ENCODE assay signal across 18 mouse cellular contexts in genomic region chr15:91338350-91338749, GRCm38 (mm10).
DNase-seq lines count a peak whose midpoint lies in the region; ATAC-seq and TF ChIP-seq lines count a peak whose summit lies in the region.
"Had no signal": no experiment of that assay in that cellular context is flagged by ENCODE, and none has a peak within 500 bp of the region (broad histone marks: within the 10 kb centered on the region; RNA-seq: fewer than 3 reads in every experiment).

No protein-coding gene starts in this region.

- H3K9me3 ChIP-seq in heart, embryonic 11.5 days (replicated peaks; ENCODE audit: control insufficient read depth, low read length), result no peaks in the 10 kb centered on the region
- no peaks in the 10 kb centered on the region for H3K9me3 ChIP-seq in E14TG2a.4 (ENCODE audit: low read length)
- H3K9me3 ChIP-seq: limb, embryonic 13.5 days; midbrain, embryonic 13.5 days had no signal

- WGBS in heart, adult 2 months, result 96% methylated on average over 1 of the region's 1 CpGs
- 74% methylated on average over 1 of the region's 1 CpGs for WGBS in heart, embryonic 11.5 days (ENCODE audit: insufficient replicate concordance)

- H3K4me2 ChIP-seq in heart, embryonic 11.5 days, result no peak overlapping the region
- H3K4me2 ChIP-seq: limb, embryonic 13.5 days; midbrain, embryonic 13.5 days had no signal

- intact Hi-C loops in heart, adult 2 months (cut with DNase I), result no loop called here
- intact Hi-C loops in left cerebral cortex, adult 2 months (cut with DNase I), result no loop called here
- intact Hi-C loops in left cerebral cortex, postnatal 25 days (cut with DNase I), result no loop called here

- TF ChIP-seq CTCF in heart, adult 2 months (IDR thresholded peaks at IDR 0.05), result peak; percentile 45
- TF ChIP-seq CTCF in left cerebral cortex, adult 2 months (IDR thresholded peaks at IDR 0.05), result peak; percentile 35
- TF ChIP-seq CTCF in E14TG2a.4 (conservative IDR thresholded peaks at IDR 0.05; ENCODE audit: low read length), result peak; percentile 24; the same call in 1 of the 2 replicates

- H3K4me3 ChIP-seq in heart, adult 2 months, result no peak overlapping the region
- no peak overlapping the region for H3K4me3 ChIP-seq in heart, embryonic 11.5 days (ENCODE audit: low read depth, low read length)
- no peak overlapping the region for H3K4me3 ChIP-seq in left cerebral cortex, adult 2 months
- no peak overlapping the region for H3K4me3 ChIP-seq in E14TG2a.4 (replicated peaks; ENCODE audit: low read length)
- H3K4me3 ChIP-seq: erythroblast, embryonic 14.5 days; limb, embryonic 13.5 days; midbrain, embryonic 13.5 days had no signal

- no peak overlapping the region for H3K9ac ChIP-seq in heart, adult 2 months (ENCODE audit: low read depth, low read length)
- no peak overlapping the region for H3K9ac ChIP-seq in heart, embryonic 11.5 days (ENCODE audit: low read depth, low read length)
- H3K9ac ChIP-seq: limb, embryonic 13.5 days; midbrain, embryonic 13.5 days had no signal

- TF ChIP-seq POLR2A in heart, adult 2 months (IDR thresholded peaks at IDR 0.05; ENCODE audit: insufficient read depth, low read depth, low read length), result no peak

- H3K36me3 ChIP-seq in heart, adult 2 months (ENCODE audit: control insufficient read depth, insufficient read depth, low read length), result no peaks in the 10 kb centered on the region
- no peaks in the 10 kb centered on the region for H3K36me3 ChIP-seq in heart, embryonic 11.5 days (ENCODE audit: control insufficient read depth, insufficient read depth, low read length)
- H3K36me3 ChIP-seq in E14TG2a.4 (ENCODE audit: insufficient read depth, low read length), result no peaks in the 10 kb centered on the region
- H3K36me3 ChIP-seq: limb, embryonic 13.5 days; midbrain, embryonic 13.5 days had no signal

- no peaks in the 10 kb centered on the region for H3K27me3 ChIP-seq in heart, adult 2 months (ENCODE audit: control insufficient read depth, insufficient read depth, low read length)
- no peaks in the 10 kb centered on the region for H3K27me3 ChIP-seq in heart, embryonic 11.5 days (ENCODE audit: control insufficient read depth, insufficient read depth, low read length)
- H3K27me3 ChIP-seq in E14TG2a.4 (ENCODE audit: insufficient read depth, low read length), result no peaks in the 10 kb centered on the region
- H3K27me3 ChIP-seq: limb, embryonic 13.5 days; midbrain, embryonic 13.5 days had no signal

- no peak for DNase-seq in heart, adult 2 months
- DNase-seq in left cerebral cortex, adult 2 months (ENCODE audit: extremely low spot score in 1 of 2, low spot score in 2 of 2), result no peak
- no peak for DNase-seq in left cerebral cortex, postnatal 25 days (ENCODE audit: low spot score in 2 of 2)
- DNase-seq in R1 (ENCODE audit: low read depth, low spot score), result peak; percentile 32
- no peak for DNase-seq in right cerebral cortex, postnatal 25 days
- no peak for DNase-seq in spleen, postnatal 10 days (ENCODE audit: low spot score in 2 of 2)
- DNase-seq: adrenal gland, postnatal 14 days; cerebellum, adult 11 months; embryo, embryonic 11 days; heart, postnatal 10 days; lung, postnatal 10 days; right cerebral cortex, postnatal 4 days had no signal

- H3K79me2 ChIP-seq in heart, adult 2 months (replicated peaks; ENCODE audit: control insufficient read depth, insufficient read depth, low read length), result no peaks in the 10 kb centered on the region

- no peak for TF ChIP-seq EP300 in heart, adult 2 months (IDR thresholded peaks at IDR 0.05; ENCODE audit: insufficient read depth, low read depth, low read length)

- H3K4me1 ChIP-seq in heart, adult 2 months (ENCODE audit: control insufficient read depth, insufficient read depth, low read length), result no peaks in the 10 kb centered on the region
- H3K4me1 ChIP-seq in heart, embryonic 11.5 days (ENCODE audit: control insufficient read depth, insufficient read depth, low read length), result no peaks in the 10 kb centered on the region
- H3K4me1 ChIP-seq in E14TG2a.4 (replicated peaks; ENCODE audit: low read depth, low read length), result no peaks in the 10 kb centered on the region
- H3K4me1 ChIP-seq: limb, embryonic 13.5 days; midbrain, embryonic 13.5 days had no signal

- H3K27ac ChIP-seq in heart, adult 2 months, result no peak overlapping the region
- no peak overlapping the region for H3K27ac ChIP-seq in heart, embryonic 11.5 days (ENCODE audit: low read depth, low read length)
- H3K27ac ChIP-seq in left cerebral cortex, adult 2 months, result no peak overlapping the region
- H3K27ac ChIP-seq: limb, embryonic 13.5 days; midbrain, embryonic 13.5 days had no signal

- no peak for ATAC-seq in heart, embryonic 11.5 days (replicated peaks; ENCODE audit: insufficient number of reproducible peaks, low FRiP score, low TSS enrichment)
- ATAC-seq: CD4-positive, CD25-positive, alpha-beta regulatory T cell, adult 4 months; midbrain, embryonic 13.5 days had no signal
